Mouse (Mus musculus): ENCODE measurements at regions not wholly inside any gene's neighbourhood (a gene's known extent, or its start where the extent isn't known, plus 50 kb on each side); places are given as distances from the start of the nearest gene placed in this dataset.

GRCm38 (mm10) chr19:44626261-44626660 lies 63.6 kb downstream of the Hif1an start:
- ATAC-seq (replicated peaks; ENCODE audit: low read depth, poor library complexity, severe bottlenecking), result no peak

GRCm38 (mm10) chr19:44629705-44630104 lies 67.1 kb downstream of the Hif1an start:
- ATAC-seq (replicated peaks; ENCODE audit: low read depth, poor library complexity, severe bottlenecking), result no peak

- ATAC-seq (replicated peaks; ENCODE audit: low read depth, poor library complexity, severe bottlenecking), result no peak
These were observed 68.8 kb downstream of the Hif1an start for GRCm38 (mm10) chr19:44631356-44632007.

- ATAC-seq (replicated peaks; ENCODE audit: low read depth, poor library complexity, severe bottlenecking), result no peak
These were observed 74.6 kb downstream of the Hif1an start for GRCm38 (mm10) chr19:44637145-44637719.

- no peak for ATAC-seq (replicated peaks; ENCODE audit: low read depth, poor library complexity, severe bottlenecking)
These were observed 77.4 kb downstream of the Hif1an start for GRCm38 (mm10) chr19:44640021-44640420.

- ATAC-seq (replicated peaks; ENCODE audit: low read depth, poor library complexity, severe bottlenecking), result no peak
These were observed 77.9 kb downstream of the Hif1an start for GRCm38 (mm10) chr19:44640551-44640950.

GRCm38 (mm10) chr19:44642294-44642693 lies 79.6 kb downstream of the Hif1an start:
- ATAC-seq (replicated peaks; ENCODE audit: low read depth, poor library complexity, severe bottlenecking), result no peak

- no peak for ATAC-seq (replicated peaks; ENCODE audit: low read depth, poor library complexity, severe bottlenecking)
These were observed 81.7 kb downstream of the Hif1an start for GRCm38 (mm10) chr19:44644376-44644775.

GRCm38 (mm10) chr19:44644929-44645328 lies 82.3 kb downstream of the Hif1an start:
- no peak for ATAC-seq (replicated peaks; ENCODE audit: low read depth, poor library complexity, severe bottlenecking)

GRCm38 (mm10) chr19:44646548-44646947 lies 83.9 kb downstream of the Hif1an start:
- no peak for ATAC-seq (replicated peaks; ENCODE audit: low read depth, poor library complexity, severe bottlenecking)

- ATAC-seq (replicated peaks; ENCODE audit: low read depth, poor library complexity, severe bottlenecking), result no peak
These were observed 86.6 kb downstream of the Hif1an start for GRCm38 (mm10) chr19:44649206-44649605.

- no peak for ATAC-seq (replicated peaks; ENCODE audit: low read depth, poor library complexity, severe bottlenecking)
These were observed 88.2 kb downstream of the Hif1an start for GRCm38 (mm10) chr19:44650841-44651240.

- ATAC-seq (replicated peaks; ENCODE audit: low read depth, poor library complexity, severe bottlenecking), result no peak
These were observed 89.0 kb downstream of the Hif1an start for GRCm38 (mm10) chr19:44651605-44652004.

GRCm38 (mm10) chr19:44655719-44656118 lies 93.1 kb downstream of the Hif1an start:
- ATAC-seq (replicated peaks; ENCODE audit: low read depth, poor library complexity, severe bottlenecking), result peak; percentile 71

- no peak for ATAC-seq (replicated peaks; ENCODE audit: low read depth, poor library complexity, severe bottlenecking)
These were observed 96.5 kb upstream of the Pax2 start for GRCm38 (mm10) chr19:44659316-44659715.

GRCm38 (mm10) chr19:44669535-44669958 lies 86.3 kb upstream of the Pax2 start:
- ATAC-seq (replicated peaks; ENCODE audit: low read depth, poor library complexity, severe bottlenecking), result no peak

GRCm38 (mm10) chr19:44674621-44675245 lies 81.1 kb upstream of the Pax2 start:
- no peak for ATAC-seq (replicated peaks; ENCODE audit: low read depth, poor library complexity, severe bottlenecking)

- no peak for ATAC-seq (replicated peaks; ENCODE audit: low read depth, poor library complexity, severe bottlenecking)
These were observed 79.2 kb upstream of the Pax2 start for GRCm38 (mm10) chr19:44676555-44677120.

GRCm38 (mm10) chr19:44677295-44677694 lies 78.5 kb upstream of the Pax2 start:
- no peak for ATAC-seq (replicated peaks; ENCODE audit: low read depth, poor library complexity, severe bottlenecking)

GRCm38 (mm10) chr19:44678686-44679085 lies 77.2 kb upstream of the Pax2 start:
- no peak for ATAC-seq (replicated peaks; ENCODE audit: low read depth, poor library complexity, severe bottlenecking)

- ATAC-seq (replicated peaks; ENCODE audit: low read depth, poor library complexity, severe bottlenecking), result no peak
These were observed 74.2 kb upstream of the Pax2 start for GRCm38 (mm10) chr19:44681675-44682074.
